Mouse (Mus musculus): ENCODE data around the gene Frmd4a. TPM values are rescaled to one million over a fixed set of nuclear protein-coding genes. Genes with fewer than 3 reads are reported as not detected.

Frmd4a gene
- polyA plus RNA-seq, 1 experiment from 2014 or later, result 56.0 TPM

DNA sequence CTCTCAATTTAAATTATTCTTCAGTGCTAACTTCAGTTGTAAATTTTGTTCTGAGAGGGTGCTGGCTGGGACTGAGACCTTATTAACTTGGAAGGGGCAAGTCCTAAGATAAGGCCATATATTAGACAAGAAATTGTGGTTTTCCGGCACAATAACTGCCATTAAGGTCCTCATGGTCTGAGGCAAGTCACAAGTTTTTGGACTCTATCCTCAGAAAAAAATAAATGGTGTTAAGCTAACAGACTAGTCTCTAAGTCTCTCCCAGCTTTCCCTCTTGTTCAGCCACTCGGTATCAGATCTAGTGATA, 493.5 kb downstream of the Frmd4a start:
- no peak overlapping the region for H3K4me2 ChIP-seq (ENCODE audit: low read length)
- WGBS, result 94% methylated on average over 2 of the region's 2 CpGs
- no peaks in the 10 kb centered on the region for H3K9me3 ChIP-seq (replicated peaks; ENCODE audit: control insufficient read depth, low read length, poor library complexity, severe bottlenecking)
- ATAC-seq, result no peak
- H3K9ac ChIP-seq (ENCODE audit: low read depth, low read length), result no peak overlapping the region
- no peak overlapping the region for H3K27ac ChIP-seq (ENCODE audit: low read length)
- H3K27me3 ChIP-seq (ENCODE audit: control insufficient read depth, insufficient read depth, low read depth, low read length), result no peaks in the 10 kb centered on the region
- 0 out of 2 replicates have a peak, but pooled peaks cover 3% of the 10 kb centered on the region for H3K36me3 ChIP-seq (ENCODE audit: control insufficient read depth, insufficient read depth, low read length)
- peaks cover 13% of the 10 kb centered on the region for H3K4me1 ChIP-seq (ENCODE audit: control insufficient read depth, insufficient read depth, low read length)
- H3K4me3 ChIP-seq (ENCODE audit: low read depth, low read length), result no peak overlapping the region

GRCm38 (mm10) chr2:4512607-4513006, 495.1 kb downstream of the Frmd4a start:
- H3K4me2 ChIP-seq (ENCODE audit: low read length), result no peak overlapping the region
- no peaks in the 10 kb centered on the region for H3K9me3 ChIP-seq (replicated peaks; ENCODE audit: control insufficient read depth, low read length, poor library complexity, severe bottlenecking)

GRCm38 (mm10) chr2:4515910-4516309, 498.4 kb downstream of the Frmd4a start:
- Histone ChIP-seq H3K36me3 (ENCODE audit: control insufficient read depth, insufficient read depth, low read length) (no peaks in the 10 kb centered on the region), H3K4me2 (ENCODE audit: low read length) (no peak overlapping the region), H3K9me3 (replicated peaks; ENCODE audit: control insufficient read depth, low read length, poor library complexity, severe bottlenecking) (no peaks in the 10 kb centered on the region), H3K9ac (ENCODE audit: low read depth, low read length) (no peak overlapping the region), H3K4me3 (ENCODE audit: low read depth, low read length) (no peak overlapping the region), H3K27me3 (ENCODE audit: control insufficient read depth, insufficient read depth, low read depth, low read length) (no peaks in the 10 kb centered on the region), H3K27ac (ENCODE audit: low read length) (no peak overlapping the region), H3K4me1 (ENCODE audit: control insufficient read depth, insufficient read depth, low read length) (peaks cover 7% of the 10 kb centered on the region)
- 89% methylated on average over 3 of the region's 3 CpGs for WGBS
- no peak for ATAC-seq

More at GRCm38 (mm10) chr2:4512607-4513006, 495.1 kb downstream of the Frmd4a start:
- WGBS, result 39% methylated on average over 14 of the region's 14 CpGs
- no peak for ATAC-seq
- Histone ChIP-seq H3K27me3 (ENCODE audit: control insufficient read depth, insufficient read depth, low read depth, low read length) (no peaks in the 10 kb centered on the region), H3K4me1 (ENCODE audit: control insufficient read depth, insufficient read depth, low read length) (peaks cover 17% of the 10 kb centered on the region), H3K27ac (ENCODE audit: low read length) (no peak overlapping the region), H3K4me3 (ENCODE audit: low read depth, low read length) (no peak overlapping the region), H3K9ac (ENCODE audit: low read depth, low read length) (no peak overlapping the region), H3K36me3 (ENCODE audit: control insufficient read depth, insufficient read depth, low read length) (0 out of 2 replicates have a peak, but pooled peaks cover 3% of the 10 kb centered on the region)

- Histone ChIP-seq H3K27me3 (ENCODE audit: control insufficient read depth, insufficient read depth, low read depth, low read length) (no peaks in the 10 kb centered on the region), H3K4me2 (ENCODE audit: low read length) (no peak overlapping the region), H3K4me3 (ENCODE audit: low read depth, low read length) (no peak overlapping the region), H3K9me3 (replicated peaks; ENCODE audit: control insufficient read depth, low read length, poor library complexity, severe bottlenecking) (no peaks in the 10 kb centered on the region), H3K9ac (ENCODE audit: low read depth, low read length) (no peak overlapping the region), H3K36me3 (ENCODE audit: control insufficient read depth, insufficient read depth, low read length) (0 out of 2 replicates have a peak, but pooled peaks cover 3% of the 10 kb centered on the region), H3K4me1 (ENCODE audit: control insufficient read depth, insufficient read depth, low read length) (peaks cover 7% of the 10 kb centered on the region), H3K27ac (ENCODE audit: low read length) (peak overlapping the region; percentile 58)
- WGBS, result 25% methylated on average over 7 of the region's 7 CpGs
- ATAC-seq, result peak; percentile 15; the same call in 1 of the 2 replicates
Measured at GRCm38 (mm10) chr2:4516819-4517552, 499.5 kb downstream of the Frmd4a start.

GRCm38 (mm10) chr2:4517553-4518125, 500.1 kb downstream of the Frmd4a start:
- 39% methylated on average over 7 of the region's 7 CpGs for WGBS
- Histone ChIP-seq H3K36me3 (ENCODE audit: control insufficient read depth, insufficient read depth, low read length) (0 out of 2 replicates have a peak, but pooled peaks cover 3% of the 10 kb centered on the region), H3K4me3 (ENCODE audit: low read depth, low read length) (no peak overlapping the region), H3K27me3 (ENCODE audit: control insufficient read depth, insufficient read depth, low read depth, low read length) (no peaks in the 10 kb centered on the region), H3K27ac (ENCODE audit: low read length) (peak overlapping the region; percentile 58), H3K4me2 (ENCODE audit: low read length) (no peak overlapping the region), H3K9me3 (replicated peaks; ENCODE audit: control insufficient read depth, low read length, poor library complexity, severe bottlenecking) (no peaks in the 10 kb centered on the region), H3K9ac (ENCODE audit: low read depth, low read length) (no peak overlapping the region), H3K4me1 (ENCODE audit: control insufficient read depth, insufficient read depth, low read length) (peaks cover 5% of the 10 kb centered on the region)
- ATAC-seq, result peak; percentile 74

DNA sequence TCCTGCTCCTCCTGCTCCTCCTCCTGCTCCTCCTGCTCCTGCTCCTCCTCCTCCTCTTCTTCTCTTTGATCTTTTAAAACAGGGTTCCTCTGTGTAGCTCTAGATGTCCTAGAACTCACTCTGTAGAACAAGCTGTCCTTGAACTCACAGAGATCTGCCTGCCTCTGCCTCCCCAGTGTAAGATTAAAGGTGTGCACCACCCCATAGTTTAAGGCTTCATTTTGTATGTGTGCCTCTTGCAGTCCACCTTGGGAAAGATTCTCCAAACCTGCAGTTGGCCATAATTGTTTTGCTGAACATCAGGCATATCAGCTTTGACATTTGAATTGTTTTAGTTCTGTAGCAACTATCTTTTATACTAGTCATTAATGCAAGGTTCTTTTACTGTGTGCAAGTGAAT, 501.0 kb downstream of the Frmd4a start:
- Histone ChIP-seq H3K9ac (ENCODE audit: low read depth, low read length) (no peak overlapping the region), H3K4me2 (ENCODE audit: low read length) (no peak overlapping the region), H3K36me3 (ENCODE audit: control insufficient read depth, insufficient read depth, low read length) (0 out of 2 replicates have a peak, but pooled peaks cover 3% of the 10 kb centered on the region), H3K27ac (ENCODE audit: low read length) (no peak overlapping the region), H3K27me3 (ENCODE audit: control insufficient read depth, insufficient read depth, low read depth, low read length) (no peaks in the 10 kb centered on the region), H3K4me1 (ENCODE audit: control insufficient read depth, insufficient read depth, low read length) (peaks cover 5% of the 10 kb centered on the region), H3K9me3 (replicated peaks; ENCODE audit: control insufficient read depth, low read length, poor library complexity, severe bottlenecking) (no peaks in the 10 kb centered on the region), H3K4me3 (ENCODE audit: low read depth, low read length) (no peak overlapping the region)
- no peak for ATAC-seq

GRCm38 (mm10) chr2:4522769-4523487, 505.4 kb downstream of the Frmd4a start:
- H3K27me3 ChIP-seq (ENCODE audit: control insufficient read depth, insufficient read depth, low read depth, low read length), result no peaks in the 10 kb centered on the region
- no peak overlapping the region for H3K4me2 ChIP-seq (ENCODE audit: low read length)
- 0 out of 2 replicates have a peak, but pooled peaks cover 3% of the 10 kb centered on the region for H3K36me3 ChIP-seq (ENCODE audit: control insufficient read depth, insufficient read depth, low read length)
- H3K27ac ChIP-seq (ENCODE audit: low read length), result no peak overlapping the region
- 32% methylated on average over 1 of the region's 1 CpGs for WGBS
- no peaks in the 10 kb centered on the region for H3K9me3 ChIP-seq (replicated peaks; ENCODE audit: control insufficient read depth, low read length, poor library complexity, severe bottlenecking)
- no peak for ATAC-seq
- H3K9ac ChIP-seq (ENCODE audit: low read depth, low read length), result no peak overlapping the region
- H3K4me3 ChIP-seq (ENCODE audit: low read depth, low read length), result no peak overlapping the region
- no peaks in the 10 kb centered on the region for H3K4me1 ChIP-seq (ENCODE audit: control insufficient read depth, insufficient read depth, low read length)

GRCm38 (mm10) chr2:4527094-4527493, 509.6 kb downstream of the Frmd4a start:
- ATAC-seq, result no peak
- Histone ChIP-seq H3K4me3 (ENCODE audit: low read depth, low read length) (no peak overlapping the region), H3K27me3 (ENCODE audit: control insufficient read depth, insufficient read depth, low read depth, low read length) (no peaks in the 10 kb centered on the region), H3K9ac (ENCODE audit: low read depth, low read length) (no peak overlapping the region), H3K4me2 (ENCODE audit: low read length) (no peak overlapping the region), H3K4me1 (ENCODE audit: control insufficient read depth, insufficient read depth, low read length) (peaks cover 7% of the 10 kb centered on the region), H3K36me3 (ENCODE audit: control insufficient read depth, insufficient read depth, low read length) (peaks cover 3% of the 10 kb centered on the region; the same call in 1 of the 2 replicates), H3K9me3 (replicated peaks; ENCODE audit: control insufficient read depth, low read length, poor library complexity, severe bottlenecking) (no peaks in the 10 kb centered on the region), H3K27ac (ENCODE audit: low read length) (no peak overlapping the region)
- WGBS, result 60% methylated on average over 7 of the region's 7 CpGs

DNA sequence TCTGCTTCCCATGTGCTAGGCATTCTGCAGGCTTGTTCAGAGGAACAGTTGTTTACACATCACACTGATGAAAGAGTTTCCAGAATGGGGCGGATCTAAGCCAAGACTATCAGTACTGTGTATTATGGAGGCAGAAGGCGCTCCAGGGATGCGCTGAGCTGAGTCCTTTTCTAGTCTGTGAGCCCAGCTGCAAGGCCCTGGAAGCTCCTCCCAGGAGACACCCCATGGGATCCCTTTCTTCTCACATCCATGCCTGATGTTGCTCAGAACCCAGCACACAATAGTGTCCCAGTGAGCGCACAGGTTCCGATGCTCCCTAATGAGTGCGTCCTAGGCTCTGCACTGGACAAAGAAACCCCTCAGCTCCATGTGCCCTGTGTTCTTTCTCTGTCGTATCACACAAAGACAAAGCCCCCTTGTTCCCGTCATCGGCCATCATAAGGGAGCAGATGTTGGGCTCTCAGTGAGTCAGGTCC, 511.8 kb downstream of the Frmd4a start:
- Histone ChIP-seq H3K4me3 (ENCODE audit: low read depth, low read length) (no peak overlapping the region), H3K27me3 (ENCODE audit: control insufficient read depth, insufficient read depth, low read depth, low read length) (no peaks in the 10 kb centered on the region), H3K9me3 (replicated peaks; ENCODE audit: control insufficient read depth, low read length, poor library complexity, severe bottlenecking) (no peaks in the 10 kb centered on the region), H3K9ac (ENCODE audit: low read depth, low read length) (no peak overlapping the region), H3K27ac (ENCODE audit: low read length) (no peak overlapping the region), H3K4me2 (ENCODE audit: low read length) (no peak overlapping the region), H3K4me1 (ENCODE audit: control insufficient read depth, insufficient read depth, low read length) (peaks cover 7% of the 10 kb centered on the region), H3K36me3 (ENCODE audit: control insufficient read depth, insufficient read depth, low read length) (peaks cover 3% of the 10 kb centered on the region; the same call in 1 of the 2 replicates)
- ATAC-seq, result peak; percentile 64
- 29% methylated on average over 9 of the region's 9 CpGs for whole genome bisulfite sequencing

Measured in midbrain, embryonic 16.5 days (tissue).